Mouse (Mus musculus) layer of hippocampus, postnatal 25 days (tissue): ENCODE measurements around the gene Flt3l. TPM values are rescaled to one million over a fixed set of nuclear protein-coding genes. Genes with fewer than 3 reads are reported as not detected.

Experiments used
- DNase-seq, 2 experiments: peaks; one replicate each; pipeline ENCODE4 v3.0.0; 2022; ENCODE audit warnings: mixed read lengths in 2 of 2, low spot score in 1 of 2; ENCODE audit errors: extremely low spot score in 1 of 2
- total RNA-seq, 2 experiments: library from RNA; stranded (reverse); gene quantifications; 2 replicates each; pipeline ENCODE4 v1.2.3; 2021

Gene Flt3l
- total RNA-seq, 2 experiments from 2014 or later, result 4.5 to 8.2 TPM

DNA sequence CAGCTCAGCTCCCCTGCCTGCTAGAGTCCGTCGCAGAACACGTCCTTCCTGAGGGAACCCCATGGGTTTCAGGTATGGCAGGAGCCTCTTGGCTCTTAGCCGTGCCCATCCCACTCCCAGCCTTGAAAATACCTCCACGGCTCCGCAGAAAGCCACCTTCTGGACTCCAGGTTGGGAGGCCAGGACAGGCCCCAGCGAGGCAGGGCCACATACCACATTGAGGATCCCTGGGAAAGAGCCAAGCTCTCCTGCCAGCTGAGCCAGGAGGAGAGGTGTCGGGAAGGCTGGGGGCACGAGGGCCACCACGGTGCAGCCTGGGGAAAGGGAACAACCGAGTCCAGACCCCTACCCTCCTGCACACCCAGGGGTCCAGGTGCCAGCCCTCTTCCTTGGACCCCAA is 11.0 kb upstream of the Flt3l start:
- no peak for DNase-seq

DNA sequence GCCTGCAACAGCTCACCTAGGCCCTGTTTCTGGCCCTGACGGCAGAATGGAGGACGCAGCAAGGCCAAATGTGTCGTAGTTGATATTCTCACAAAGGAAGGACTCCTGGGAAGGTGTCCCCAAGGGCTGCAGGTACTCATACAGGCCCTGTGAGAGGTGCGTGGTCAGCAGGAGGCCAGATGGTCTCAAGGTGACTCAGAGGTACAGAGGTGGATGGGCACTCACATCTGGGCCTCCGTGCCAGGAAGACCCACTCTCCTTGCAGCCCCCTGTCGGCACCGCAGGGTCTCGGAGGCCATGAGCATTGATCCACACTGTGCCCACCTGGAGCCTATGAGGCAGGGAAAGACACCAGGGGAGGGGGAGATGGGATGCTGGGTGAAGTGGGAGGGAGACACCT is 9.2 kb upstream of the Flt3l start:
- DNase-seq, result no peak

DNA sequence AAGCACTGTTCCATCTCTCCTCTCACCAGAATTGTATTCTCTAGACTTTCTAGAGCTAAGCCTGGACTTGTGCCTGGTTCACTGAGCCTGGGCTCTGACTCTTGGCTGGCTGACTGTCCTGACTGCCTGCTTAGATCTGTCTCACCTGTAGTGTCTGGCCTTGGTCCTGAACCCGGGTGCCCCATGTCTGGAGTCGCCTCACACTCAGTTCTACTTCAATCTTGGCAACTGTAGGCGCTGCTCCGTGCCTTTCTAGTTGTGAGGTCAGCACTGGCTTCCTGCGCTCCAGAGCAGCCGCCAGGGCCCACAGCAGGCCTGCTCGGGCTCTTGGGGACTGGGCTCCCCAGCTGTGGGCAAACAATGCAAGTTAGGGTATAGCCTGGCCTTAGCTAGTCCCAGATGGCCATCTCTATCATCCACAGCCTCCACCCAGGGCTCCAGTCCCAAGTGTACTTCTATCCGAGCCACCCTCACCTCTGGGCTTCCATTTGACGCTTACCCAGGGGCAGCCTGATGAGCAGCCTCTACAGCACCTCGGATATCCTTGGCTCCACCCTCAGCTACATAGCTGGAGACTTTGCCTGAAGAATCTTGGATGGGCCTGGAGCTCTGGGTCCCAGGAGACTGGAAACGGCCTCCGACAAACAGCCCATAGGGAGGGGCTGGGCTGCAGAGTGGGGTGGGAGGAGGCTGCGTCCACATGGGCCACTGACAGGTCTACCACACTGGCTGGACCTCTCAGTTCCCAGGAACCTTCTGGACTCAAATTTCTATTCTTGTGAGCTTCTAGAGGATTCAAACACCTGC is 8.3 kb upstream of the Flt3l start:
- no peak for DNase-seq

DNA sequence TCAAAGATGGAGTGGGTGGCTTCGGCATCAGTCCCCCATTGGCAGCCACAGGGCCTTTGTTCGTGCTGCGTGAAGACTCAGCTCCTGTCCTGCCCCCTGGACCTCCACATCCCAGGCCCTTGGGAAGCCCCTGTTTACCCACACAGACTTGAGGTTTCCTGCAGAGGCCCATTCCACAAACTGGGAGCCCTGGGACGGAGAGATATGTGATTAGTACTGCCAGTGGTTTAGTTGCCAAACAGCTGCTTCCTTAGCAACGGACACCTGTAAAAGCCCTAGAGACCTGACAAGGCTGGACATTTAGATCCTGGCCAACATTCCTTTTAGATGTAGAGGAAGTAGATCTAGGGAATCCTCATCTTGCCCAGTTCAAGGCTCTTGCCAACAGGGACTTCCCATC is 5.7 kb upstream of the Flt3l start:
- DNase-seq, result no peak

DNA sequence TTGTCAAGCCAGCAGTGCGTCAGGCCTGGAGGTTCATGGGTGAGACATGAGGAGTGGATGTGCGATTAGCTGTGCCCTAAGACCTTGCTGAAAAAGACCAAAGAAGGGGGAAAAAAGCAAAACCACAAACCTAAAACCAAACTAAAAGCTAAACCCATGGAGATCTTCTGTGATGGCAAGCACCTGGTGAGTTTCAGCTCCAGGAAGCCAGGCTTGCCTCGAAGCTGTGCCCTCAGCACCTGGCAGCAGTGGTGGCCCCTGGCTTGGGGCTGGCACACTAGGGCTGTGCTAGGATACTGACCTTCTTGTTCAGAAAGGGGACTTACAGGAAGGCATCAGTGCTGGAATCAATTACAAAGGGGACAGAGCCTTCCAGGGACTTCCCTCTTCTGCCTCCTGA is 5.1 kb upstream of the Flt3l start:
- no peak for DNase-seq

DNA sequence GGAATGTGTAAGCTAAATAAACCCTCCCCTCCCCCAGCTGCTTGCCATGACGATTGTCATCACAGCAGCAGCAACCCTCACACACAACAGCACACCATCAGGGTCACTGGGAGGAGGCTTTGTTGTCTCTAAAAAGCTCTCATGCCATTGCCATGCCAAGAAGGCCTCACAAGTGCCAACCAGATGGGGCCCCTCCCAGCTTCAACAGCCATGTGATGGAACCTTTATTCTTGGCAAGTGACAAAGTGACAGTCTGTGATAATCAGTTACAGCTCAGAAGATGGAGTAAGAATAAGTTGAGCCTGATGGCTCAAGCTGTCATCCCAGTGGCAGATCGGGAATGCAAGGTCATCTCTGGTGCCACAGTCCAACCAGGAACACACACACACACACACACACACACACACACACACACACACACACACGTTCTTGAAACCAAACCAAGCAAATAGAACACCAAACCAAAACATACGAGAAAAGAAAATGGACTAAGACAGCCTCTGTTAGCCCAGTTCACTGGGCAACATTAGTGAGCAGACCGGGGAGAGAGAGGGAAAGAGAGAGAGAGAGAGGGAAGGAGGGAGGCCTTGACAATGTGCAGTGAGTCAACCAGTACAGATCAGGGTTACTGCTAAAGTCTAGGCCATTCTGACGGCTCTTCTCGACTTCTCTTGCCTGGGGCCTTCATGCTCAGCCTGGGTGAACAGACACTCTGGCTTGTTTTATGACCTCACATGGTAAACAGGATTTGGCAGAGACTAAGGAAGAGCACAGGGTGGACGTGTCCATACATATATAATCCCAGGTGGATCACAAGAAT is 3.9 kb upstream of the Flt3l start:
- no peak for DNase-seq

DNA sequence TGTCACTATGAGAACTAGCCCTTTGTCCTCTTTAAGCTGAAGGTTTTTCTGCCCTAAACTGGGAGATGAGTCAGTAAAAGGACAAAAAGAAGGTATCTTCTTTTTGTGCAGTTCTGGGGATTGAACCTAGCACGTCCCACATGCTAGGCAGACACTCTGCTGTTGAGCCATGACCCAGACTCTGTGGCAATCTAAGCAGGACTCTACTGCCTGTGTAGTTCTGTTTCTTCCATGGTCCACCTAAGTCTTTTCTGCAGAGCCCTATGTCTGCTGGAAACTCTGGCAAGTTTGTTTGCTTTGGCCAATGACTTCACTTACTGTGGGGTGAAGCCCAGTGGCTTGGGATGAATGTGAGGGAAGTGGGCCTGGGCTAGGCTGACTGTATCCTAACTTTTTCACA is 2.2 kb upstream of the Flt3l start:
- no peak for DNase-seq

DNA sequence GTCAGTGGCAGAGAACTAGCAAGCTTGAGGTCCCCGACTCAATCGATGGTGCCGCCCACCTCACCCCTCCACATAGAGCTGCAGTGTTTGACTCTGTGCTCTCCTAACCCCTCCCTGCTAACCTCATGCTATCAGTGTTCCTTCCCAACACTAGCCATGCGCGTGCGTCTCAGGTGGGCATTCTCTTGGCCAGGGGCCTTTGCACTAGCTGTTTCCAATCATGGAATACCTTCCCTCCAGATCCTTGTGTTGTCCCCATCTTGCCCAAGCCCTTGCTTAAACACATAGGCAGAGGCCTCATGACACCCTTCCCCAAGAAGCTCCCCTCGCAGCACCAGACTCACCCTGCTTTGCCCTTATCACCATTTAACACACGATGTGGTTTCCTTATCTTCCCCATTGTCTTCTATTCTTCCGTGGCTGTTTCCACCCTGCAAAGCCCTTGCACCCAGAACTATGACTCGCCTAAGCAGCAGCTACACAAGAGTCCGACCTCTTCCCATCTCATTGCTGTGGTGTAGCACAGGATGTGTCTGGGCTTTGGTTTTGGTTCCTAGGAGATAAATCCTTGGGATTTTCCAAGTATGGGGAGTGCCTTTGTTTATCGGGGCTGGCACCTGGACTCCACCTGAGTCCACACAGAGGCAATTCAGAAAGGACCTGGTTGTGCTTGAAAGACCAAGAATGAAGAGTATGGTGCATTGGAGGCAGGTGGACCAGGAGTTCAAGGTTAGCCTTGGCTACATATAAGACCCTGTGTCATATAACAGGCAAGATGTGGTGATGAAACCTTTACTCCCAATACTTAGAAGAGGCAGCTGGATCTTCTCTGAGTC is 1.2 kb upstream of the Flt3l start:
- DNase-seq, result no peak

DNA sequence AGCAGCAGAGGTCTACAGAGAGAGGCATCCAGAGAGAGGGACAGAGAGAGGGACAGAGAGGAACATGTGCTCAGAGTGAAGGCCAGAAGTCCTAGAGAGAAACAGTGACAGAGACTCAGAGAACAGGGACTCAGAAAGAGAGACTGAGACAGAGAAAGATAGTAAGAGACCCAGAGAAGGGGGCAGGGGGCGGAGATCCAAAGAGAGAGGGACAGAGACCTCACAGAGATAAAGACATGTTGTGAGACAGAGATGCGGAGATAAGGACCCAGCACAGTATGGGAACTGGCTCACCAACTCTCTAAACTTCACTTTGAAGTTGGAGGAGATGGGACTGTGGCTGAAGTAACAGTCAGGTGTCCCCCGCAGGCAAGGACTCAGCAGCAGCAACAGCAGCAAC is 862 bp downstream of the Flt3l start:
- DNase-seq, result no peak

DNA sequence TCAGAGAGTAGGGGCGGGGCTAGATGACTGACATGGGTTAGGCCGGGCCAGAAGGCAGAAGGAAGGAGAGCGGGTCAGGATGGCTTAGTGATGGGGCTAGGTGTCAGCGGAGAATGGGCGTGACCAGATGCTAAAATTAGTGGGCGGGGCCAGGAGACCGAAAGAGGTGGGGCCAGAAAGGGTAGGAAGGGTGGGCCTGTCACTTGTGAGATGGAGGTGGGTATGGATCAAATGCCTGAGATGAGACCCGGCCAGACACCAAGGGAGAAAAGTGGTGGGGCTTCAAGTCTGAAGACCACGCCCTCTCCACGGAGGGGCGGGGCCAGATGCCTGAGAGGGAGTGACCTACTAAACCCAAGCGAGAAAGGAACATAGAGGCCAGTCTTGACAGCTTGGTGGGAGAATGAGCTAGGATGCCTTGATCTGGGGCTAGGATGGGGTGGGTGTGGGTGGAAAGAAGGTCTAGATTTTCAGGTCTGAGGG is 1.6 kb downstream of the Flt3l start:
- no peak for DNase-seq

DNA sequence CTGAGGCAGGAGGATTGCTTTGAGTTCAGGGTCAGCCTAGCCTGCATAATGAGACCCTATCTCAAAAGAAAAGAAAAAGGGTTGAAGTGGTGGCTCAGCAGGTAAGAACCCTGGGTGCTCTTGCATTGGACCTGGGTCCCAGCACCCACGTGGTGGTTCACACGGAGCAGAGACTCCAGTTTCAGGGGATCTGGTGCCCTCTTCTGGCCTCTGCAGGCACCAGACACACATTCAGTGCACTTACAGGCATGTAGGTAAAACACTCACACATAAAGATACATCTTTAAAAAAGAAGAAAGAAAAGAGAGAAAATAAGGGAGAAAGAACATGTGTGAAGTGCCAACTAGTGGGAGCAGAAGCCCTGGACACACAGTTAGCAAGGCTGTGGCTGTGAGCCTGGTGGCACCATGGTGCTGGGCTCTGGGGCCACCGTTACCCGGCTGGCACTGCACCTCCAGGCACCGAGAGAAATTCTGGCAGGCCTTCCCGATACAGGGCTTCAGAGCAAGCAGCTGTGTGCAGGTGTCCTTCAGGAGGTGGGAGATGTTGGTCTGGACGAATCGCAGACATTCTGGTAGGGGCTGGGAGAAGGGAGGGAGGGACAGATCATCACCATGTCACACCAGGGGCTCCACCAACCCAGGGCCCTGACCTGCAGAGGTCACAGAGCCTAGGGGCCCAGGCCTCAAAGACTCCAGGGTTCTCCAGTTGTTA is 2.6 kb downstream of the Flt3l start:
- no peak for DNase-seq

DNA sequence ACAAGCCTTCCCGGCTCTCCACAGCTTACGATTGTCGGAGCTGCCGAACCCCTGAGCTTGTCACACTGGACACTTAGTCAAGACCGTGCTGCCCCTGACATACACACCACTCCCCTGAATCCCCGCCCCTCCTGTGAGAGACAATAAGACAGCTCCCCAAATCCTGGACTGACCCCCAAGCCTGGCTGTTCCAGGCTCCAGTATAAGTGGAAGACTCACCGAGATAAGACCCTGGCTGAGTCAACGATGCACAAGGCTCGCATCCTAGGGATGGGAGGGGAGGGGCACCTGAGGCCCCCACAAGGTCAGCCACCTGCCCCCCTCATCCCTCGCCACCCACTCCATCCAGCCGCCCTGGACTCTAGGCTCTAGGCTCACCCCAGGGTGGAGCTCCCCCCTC is 4.4 kb downstream of the Flt3l start:
- no peak for DNase-seq

DNA sequence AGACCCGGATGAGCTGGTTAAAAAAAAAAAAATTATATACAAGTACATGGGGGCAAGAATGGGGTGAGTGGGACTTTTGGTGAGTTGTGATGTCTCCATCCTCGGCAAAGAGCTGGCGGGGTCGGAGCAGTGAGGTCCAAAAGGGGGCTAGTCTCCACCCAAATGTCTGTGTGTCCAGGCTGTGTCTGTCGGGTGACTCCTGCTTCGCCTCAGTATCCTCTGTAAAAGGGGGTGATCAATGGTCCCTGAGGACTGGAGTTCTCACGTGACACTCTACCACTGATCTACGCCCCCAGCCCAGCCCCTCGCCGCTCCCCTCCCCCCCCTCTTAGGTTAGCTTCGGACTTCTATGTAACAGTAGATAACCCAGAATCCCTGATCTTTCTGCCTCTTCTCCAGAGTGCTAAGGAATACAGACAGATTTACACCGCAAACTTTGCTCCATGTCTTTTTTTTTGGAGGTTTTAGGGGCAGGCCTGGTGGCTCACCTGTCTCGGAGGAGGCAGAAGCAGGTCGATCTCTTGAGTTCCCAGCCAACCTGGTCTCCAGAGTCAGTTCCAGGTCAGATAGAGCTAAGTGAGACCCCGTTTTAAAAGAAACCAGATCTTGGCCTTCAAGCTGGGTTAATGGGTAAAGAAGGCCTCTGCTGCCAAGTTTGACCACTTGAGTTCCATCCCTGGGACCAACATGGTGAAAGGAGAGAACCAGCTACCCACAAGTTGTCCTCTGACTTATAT is 6.3 kb downstream of the Flt3l start:
- DNase-seq, result no peak

DNA sequence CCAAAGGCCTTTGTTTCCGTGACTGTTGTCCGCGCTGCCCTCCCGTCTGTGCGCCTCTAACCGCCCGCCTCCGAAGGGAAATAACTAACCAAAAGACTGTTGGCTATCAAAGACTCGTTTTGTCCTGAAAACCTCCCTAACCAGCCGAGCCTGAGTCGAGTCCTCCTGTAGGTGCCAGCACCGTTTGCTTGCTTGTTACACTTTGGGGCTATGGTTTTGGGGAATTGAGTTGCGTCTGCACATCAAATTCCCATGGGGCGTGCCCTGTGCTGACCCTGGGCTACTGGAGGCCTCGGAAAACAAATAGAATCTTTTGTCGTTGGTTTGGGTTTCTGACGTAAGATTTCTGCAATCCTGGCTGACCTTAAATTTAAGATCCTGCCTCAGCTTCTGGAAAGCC is 6.9 kb downstream of the Flt3l start:
- no peak for DNase-seq

DNA sequence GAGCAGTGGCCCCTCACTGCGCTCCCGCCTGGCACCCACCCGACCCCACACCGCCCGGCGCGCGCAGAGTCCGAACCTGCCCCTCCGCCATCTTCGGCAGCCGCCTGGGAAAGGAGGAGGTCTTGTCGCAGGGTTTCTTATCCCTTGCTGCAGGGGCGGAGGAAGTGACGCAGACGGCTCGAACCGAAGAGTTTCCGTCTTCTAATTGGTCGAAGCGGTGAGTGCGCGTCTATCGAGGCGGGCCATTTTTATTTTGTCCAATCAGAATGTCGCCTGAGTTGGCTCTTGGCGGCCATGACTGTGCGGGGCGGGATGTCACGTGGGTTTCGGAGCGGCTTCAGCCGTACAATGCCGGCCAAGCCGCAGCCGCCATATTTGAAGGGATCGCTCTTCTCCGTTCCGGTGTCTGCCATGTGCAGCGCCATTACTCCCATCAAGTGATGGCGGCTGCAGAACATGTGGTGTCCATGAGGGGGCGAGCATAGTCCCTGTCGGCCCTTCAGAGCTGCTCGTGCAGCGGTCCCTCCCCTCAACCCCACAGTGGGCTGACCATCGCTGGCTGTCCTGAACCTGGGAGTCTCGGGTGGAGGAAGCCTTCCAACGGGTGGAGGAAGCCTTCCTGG is 7.5 kb downstream of the Flt3l start, which contains the start of gene Rpl13a:
Gene Rpl13a (minus strand): TSS at position 138 of the 623 bp plus-strand sequence.
- DNase-seq, result peak; percentile 90 to 93

DNA sequence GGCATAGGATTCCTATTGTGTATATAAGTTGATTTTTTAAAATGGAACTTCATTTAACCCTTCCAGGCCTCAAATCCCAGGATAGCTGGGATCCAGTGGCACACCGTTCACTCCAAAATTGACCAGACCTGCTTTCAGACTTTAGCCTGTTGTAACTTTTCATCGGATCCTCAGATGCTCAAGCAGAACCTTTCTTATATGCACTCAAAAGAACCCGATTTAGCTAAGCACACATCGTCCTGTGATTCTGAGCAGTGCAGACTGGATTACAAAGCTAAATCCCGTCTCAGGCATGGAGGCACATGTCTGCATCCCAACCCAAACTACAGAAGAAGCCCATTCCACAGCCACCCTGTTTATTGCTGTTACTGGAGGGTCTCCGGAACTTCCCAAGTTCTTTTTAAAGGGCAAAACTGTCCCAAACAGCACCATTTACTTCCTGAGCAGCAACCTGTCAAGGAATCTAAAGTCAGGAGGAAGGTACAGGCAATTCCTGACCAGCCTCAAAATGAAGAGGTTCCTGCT is 8.5 kb downstream of the Flt3l start:
- no peak for DNase-seq

DNA sequence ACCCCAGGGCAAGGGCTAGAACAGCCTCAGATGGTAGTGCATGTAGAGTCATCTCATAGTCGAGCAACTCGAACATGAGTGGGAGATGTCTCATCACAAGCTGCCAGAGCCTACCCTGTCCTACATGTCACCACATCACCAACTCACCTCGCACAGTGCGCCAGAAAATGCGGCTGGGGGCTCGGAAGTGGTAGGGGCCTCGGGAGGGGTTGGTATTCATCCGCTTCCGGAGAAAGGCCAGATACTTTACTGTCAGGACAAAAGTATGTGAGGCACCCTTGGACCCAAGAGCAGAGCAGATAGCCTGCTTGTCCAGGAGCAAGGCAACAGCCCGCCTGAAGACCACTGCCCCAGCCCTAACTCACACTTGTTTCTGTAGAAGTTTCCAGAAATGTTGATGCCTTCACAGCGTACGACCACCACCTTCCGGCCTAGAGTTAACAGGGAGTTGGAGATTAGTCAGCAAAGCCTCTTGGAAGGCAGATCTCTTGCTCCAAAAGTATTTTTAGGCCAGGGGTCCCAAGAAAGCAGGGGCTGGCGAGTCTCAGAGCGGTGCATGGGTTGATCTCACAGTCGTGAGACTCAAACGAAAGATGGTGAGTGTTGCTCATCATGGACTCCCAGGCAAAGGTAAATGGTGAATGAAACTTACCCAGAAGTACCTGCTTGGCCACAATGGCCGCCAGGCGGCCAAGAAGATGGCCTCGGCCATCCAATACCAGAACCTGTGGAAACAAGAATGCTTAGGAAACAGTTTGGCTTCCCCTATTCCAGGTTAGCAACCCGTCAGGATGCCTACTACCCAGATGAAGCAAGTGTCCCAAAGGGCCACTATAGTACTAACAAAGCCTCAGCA is 9.2 kb downstream of the Flt3l start:
- no peak for DNase-seq
